Mouse (Mus musculus): ENCODE data around the gene Nat8f2. TPM values are rescaled to one million over a fixed set of nuclear protein-coding genes. Genes with fewer than 3 reads are reported as not detected.
"Not testable (repeated sequence)": the region's sequence is repeated elsewhere in the genome, so short reads cannot be mapped to it uniquely, and the experiment has no call there.

Gene Nat8f2
- polyA plus RNA-seq, 1 experiment, result 0.31 TPM

- H3K27ac ChIP-seq (ENCODE audit: insufficient read depth, low read length), result peak overlapping the region; percentile 8; the same call in 1 of the 2 replicates
Observed at GRCm38 (mm10) chr6:85856194-85856678, 12.7 kb downstream of the Nat8f2 start.

GRCm38 (mm10) chr6:85853481-85853880 lies 15.5 kb downstream of the Nat8f2 start:
- 75% methylated on average over 3 of the region's 3 CpGs for WGBS
- H3K4me3 ChIP-seq (replicated peaks; ENCODE audit: insufficient read depth, low read depth, low read length), result no peak overlapping the region
- no peak for DNase-seq

More at GRCm38 (mm10) chr6:85856194-85856678, 12.7 kb downstream of the Nat8f2 start:
- Histone ChIP-seq H3K4me3 (replicated peaks; ENCODE audit: insufficient read depth, low read depth, low read length) (no peak overlapping the region), H3K4me1 (ENCODE audit: control insufficient read depth, insufficient read depth, low read length) (peaks cover 4% of the 10 kb centered on the region; the same call in 1 of the 2 replicates), H3K27me3 (ENCODE audit: control insufficient read depth, insufficient read depth, low read length) (no peaks in the 10 kb centered on the region)
- peak; percentile 48 to 69 for DNase-seq
- 7% methylated on average over 1 of the region's 1 CpGs for WGBS
- TF ChIP-seq POLR2A (IDR thresholded peaks at IDR 0.05; ENCODE audit: borderline replicate concordance, insufficient read depth, low read length) (no peak), CTCF (IDR thresholded peaks at IDR 0.05; ENCODE audit: borderline replicate concordance, insufficient read depth, low read depth, low read length) (no peak)

DNA sequence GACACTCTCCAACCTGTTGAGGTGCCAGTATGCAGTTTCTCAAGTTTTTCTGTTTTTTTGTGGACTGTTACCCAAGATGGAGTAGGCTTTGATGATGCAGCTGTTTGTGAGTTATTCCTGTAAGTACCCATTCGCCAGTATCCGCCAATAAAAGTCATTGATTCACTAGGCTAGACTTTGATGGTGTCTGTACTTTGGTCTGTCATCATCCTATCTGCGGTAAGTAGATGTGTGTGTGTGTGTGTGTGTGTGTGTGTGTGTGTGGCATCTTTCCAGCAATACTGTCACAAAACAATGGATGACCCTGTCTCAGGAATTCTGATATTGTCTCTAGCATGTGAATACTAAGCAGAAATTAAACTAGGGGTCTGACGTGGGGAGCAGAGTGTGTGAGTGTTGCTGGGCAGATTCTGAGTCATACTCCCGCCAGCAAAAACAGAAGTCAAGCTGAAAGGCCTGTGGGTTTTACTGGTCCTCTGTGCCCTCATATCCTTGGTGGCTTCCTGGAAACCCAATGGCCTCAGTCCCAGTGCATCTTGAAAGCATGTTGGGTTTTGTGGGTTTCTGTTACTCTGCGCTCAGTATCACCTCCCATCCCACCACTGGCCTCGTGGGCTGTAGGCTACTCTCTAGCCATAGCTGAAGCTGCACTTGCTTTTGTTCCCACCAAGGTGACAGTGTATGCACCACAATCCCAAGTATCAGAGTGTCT lies 17.7 kb downstream of the Nat8f2 start:
- Histone ChIP-seq H3K27ac (ENCODE audit: insufficient read depth, low read length) (no peak overlapping the region), H3K27me3 (ENCODE audit: control insufficient read depth, insufficient read depth, low read length) (no peaks in the 10 kb centered on the region), H3K4me3 (replicated peaks; ENCODE audit: insufficient read depth, low read depth, low read length) (no peak overlapping the region), H3K4me1 (ENCODE audit: control insufficient read depth, insufficient read depth, low read length) (no peaks in the 10 kb centered on the region; the same call in 1 of the 2 replicates)
- TF ChIP-seq CTCF (IDR thresholded peaks at IDR 0.05; ENCODE audit: borderline replicate concordance, insufficient read depth, low read depth, low read length), result no peak
- no peak for TF ChIP-seq POLR2A (IDR thresholded peaks at IDR 0.05; ENCODE audit: borderline replicate concordance, insufficient read depth, low read length)
- DNase-seq, result no peak
- WGBS, result 81% methylated on average over 7 of the region's 7 CpGs

More at GRCm38 (mm10) chr6:85853481-85853880, 15.5 kb downstream of the Nat8f2 start:
- Histone ChIP-seq H3K27ac (ENCODE audit: insufficient read depth, low read length) (no peak overlapping the region), H3K27me3 (ENCODE audit: control insufficient read depth, insufficient read depth, low read length) (no peaks in the 10 kb centered on the region), H3K4me1 (ENCODE audit: control insufficient read depth, insufficient read depth, low read length) (peaks cover 4% of the 10 kb centered on the region; the same call in 1 of the 2 replicates)
- no peak for TF ChIP-seq CTCF (IDR thresholded peaks at IDR 0.05; ENCODE audit: borderline replicate concordance, insufficient read depth, low read depth, low read length)
- no peak for TF ChIP-seq POLR2A (IDR thresholded peaks at IDR 0.05; ENCODE audit: borderline replicate concordance, insufficient read depth, low read length)

- Histone ChIP-seq H3K4me1 (ENCODE audit: control insufficient read depth, insufficient read depth, low read length) (no peaks in the 10 kb centered on the region), H3K27me3 (ENCODE audit: control insufficient read depth, insufficient read depth, low read length) (no peaks in the 10 kb centered on the region), H3K27ac (ENCODE audit: insufficient read depth, low read length) (no peak overlapping the region), H3K4me3 (replicated peaks; ENCODE audit: insufficient read depth, low read depth, low read length) (no peak overlapping the region)
- 28% methylated on average over 2 of the region's 2 CpGs for WGBS
- no peak for DNase-seq
- TF ChIP-seq CTCF (IDR thresholded peaks at IDR 0.05; ENCODE audit: borderline replicate concordance, insufficient read depth, low read depth, low read length) (no peak), POLR2A (IDR thresholded peaks at IDR 0.05; ENCODE audit: borderline replicate concordance, insufficient read depth, low read length) (no peak)
Observed at GRCm38 (mm10) chr6:85849240-85849639, 19.7 kb downstream of the Nat8f2 start.

- Histone ChIP-seq H3K4me1 (ENCODE audit: control insufficient read depth, insufficient read depth, low read length) (no peaks in the 10 kb centered on the region), H3K4me3 (replicated peaks; ENCODE audit: insufficient read depth, low read depth, low read length) (no peak overlapping the region), H3K27ac (ENCODE audit: insufficient read depth, low read length) (peak overlapping the region; percentile 27; the same call in 1 of the 2 replicates), H3K27me3 (ENCODE audit: control insufficient read depth, insufficient read depth, low read length) (no peaks in the 10 kb centered on the region)
- DNase-seq, result no peak
- 80% methylated on average over 4 of the region's 4 CpGs for WGBS
- TF ChIP-seq POLR2A (IDR thresholded peaks at IDR 0.05; ENCODE audit: borderline replicate concordance, insufficient read depth, low read length) (no peak), CTCF (IDR thresholded peaks at IDR 0.05; ENCODE audit: borderline replicate concordance, insufficient read depth, low read depth, low read length) (no peak)
Observed at GRCm38 (mm10) chr6:85848140-85848539, 20.8 kb downstream of the Nat8f2 start.

DNA sequence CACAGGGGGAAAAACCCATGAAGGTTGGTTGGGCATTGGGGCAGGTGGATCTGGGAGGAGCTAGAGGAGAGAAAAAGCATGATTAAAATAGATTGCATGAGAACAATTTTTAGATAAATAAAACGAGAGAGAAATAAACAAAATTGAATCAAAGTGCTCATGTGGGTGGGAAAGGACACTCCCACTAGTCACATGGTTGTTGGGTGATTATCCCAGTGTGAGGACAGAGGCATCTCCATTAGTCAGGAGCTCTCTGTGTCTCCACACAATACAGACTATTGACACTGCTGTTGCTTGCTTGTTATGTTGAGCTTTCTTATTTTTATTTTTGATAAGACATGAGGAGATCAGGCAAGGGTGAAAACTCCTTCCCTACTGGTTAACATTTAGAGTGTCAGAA lies 22.0 kb downstream of the Nat8f2 start:
- TF ChIP-seq CTCF (IDR thresholded peaks at IDR 0.05; ENCODE audit: borderline replicate concordance, insufficient read depth, low read depth, low read length) (no peak), POLR2A (IDR thresholded peaks at IDR 0.05; ENCODE audit: borderline replicate concordance, insufficient read depth, low read length) (no peak)
- peak overlapping the region; percentile 50; the same call in 1 of the 2 replicates for H3K27ac ChIP-seq (ENCODE audit: insufficient read depth, low read length)
- 43% methylated on average over 1 of the region's 1 CpGs for WGBS
- DNase-seq, result no peak
- H3K4me3 ChIP-seq (replicated peaks; ENCODE audit: insufficient read depth, low read depth, low read length), result no peak overlapping the region
- H3K4me1 ChIP-seq (ENCODE audit: control insufficient read depth, insufficient read depth, low read length), result no peaks in the 10 kb centered on the region
- H3K27me3 ChIP-seq (ENCODE audit: control insufficient read depth, insufficient read depth, low read length), result no peaks in the 10 kb centered on the region

GRCm38 (mm10) chr6:85843677-85844458 lies 25.1 kb downstream of the Nat8f2 start:
- not testable (repeated sequence) for DNase-seq; H3K4me1 ChIP-seq (ENCODE audit: control insufficient read depth, insufficient read depth, low read length); H3K4me3 ChIP-seq (replicated peaks; ENCODE audit: insufficient read depth, low read depth, low read length); H3K27me3 ChIP-seq (ENCODE audit: control insufficient read depth, insufficient read depth, low read length); H3K27ac ChIP-seq (ENCODE audit: insufficient read depth, low read length)
- 59% methylated on average over 25 of the region's 25 CpGs for WGBS

Measured in cerebellum, adult 2 months (tissue).